Mouse (Mus musculus): ENCODE measurements around the gene Casq2. TPM values are rescaled to one million over a fixed set of nuclear protein-coding genes. Genes with fewer than 3 reads are reported as not detected.

The Casq2 gene
- total RNA-seq, 2 experiments from 2014 or later: 579 to 657 TPM

GRCm38 (mm10) chr3:102190642-102191041 lies 104.4 kb downstream of the Casq2 start:
- DNase-seq (ENCODE audit: low spot score in 2 of 2): no peak

GRCm38 (mm10) chr3:102191575-102191974 lies 105.4 kb downstream of the Casq2 start:
- no peak for DNase-seq (ENCODE audit: low spot score in 2 of 2)

DNA sequence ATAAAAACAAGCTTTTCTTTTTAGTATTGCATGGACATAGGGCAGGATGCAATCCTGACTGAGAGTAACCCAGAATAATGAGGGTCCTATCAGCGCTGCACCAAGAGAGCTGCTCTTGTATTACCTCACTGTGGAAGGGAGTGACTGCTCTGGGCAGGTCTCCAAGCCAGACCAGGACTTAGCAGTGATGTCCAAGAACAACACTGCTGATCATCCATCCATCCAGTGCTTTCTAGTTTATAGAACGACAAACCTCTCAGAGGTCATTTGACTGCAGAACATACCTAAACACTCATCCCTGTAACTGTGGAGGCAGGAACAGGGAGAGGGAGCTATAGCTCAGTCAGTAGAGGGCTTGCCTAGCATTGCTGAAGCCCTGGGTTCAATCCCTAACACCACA lies 106.4 kb downstream of the Casq2 start:
- no peak for DNase-seq (ENCODE audit: low spot score in 2 of 2)

DNA sequence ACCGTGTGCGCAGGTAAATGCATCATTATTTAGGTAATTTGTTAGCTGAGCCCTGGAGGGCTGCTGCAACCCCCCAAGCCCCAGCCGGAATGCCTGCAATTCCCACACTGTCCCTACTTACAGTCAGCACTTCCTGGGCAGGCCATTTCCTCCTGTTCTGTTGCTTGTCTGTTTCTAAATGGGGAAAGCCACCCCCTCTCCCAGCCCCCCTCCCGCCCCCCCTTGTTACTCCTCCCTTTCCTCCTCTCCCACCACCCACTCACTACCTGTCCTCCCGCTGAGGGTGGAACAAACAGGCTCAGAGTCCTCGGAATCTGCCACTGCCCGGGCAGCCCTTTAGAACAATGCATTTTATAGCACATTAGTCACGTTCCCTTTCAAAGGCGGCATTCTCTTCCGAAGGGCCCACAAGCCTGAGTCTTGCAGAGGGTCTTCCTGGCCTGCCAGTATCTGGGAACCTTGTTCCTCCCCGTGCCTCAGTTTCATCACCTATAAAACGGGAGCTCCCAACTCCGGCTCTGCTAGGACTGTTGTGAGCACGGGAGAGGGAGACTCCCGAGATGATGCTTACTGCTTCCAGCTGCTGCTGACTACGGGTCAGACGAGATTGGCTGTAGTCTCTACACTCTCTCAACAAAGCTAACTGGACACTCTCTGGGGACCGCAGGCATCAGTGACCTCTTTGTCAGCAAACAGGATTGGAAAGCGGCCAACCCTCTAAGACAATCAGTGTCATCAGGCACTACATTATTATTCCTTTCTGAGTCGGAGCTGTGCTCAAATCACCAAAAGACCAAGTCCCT lies 107.5 kb downstream of the Casq2 start:
- peak in 1 of 2 experiments; percentile 50 for DNase-seq (ENCODE audit: low spot score in 2 of 2)

DNA sequence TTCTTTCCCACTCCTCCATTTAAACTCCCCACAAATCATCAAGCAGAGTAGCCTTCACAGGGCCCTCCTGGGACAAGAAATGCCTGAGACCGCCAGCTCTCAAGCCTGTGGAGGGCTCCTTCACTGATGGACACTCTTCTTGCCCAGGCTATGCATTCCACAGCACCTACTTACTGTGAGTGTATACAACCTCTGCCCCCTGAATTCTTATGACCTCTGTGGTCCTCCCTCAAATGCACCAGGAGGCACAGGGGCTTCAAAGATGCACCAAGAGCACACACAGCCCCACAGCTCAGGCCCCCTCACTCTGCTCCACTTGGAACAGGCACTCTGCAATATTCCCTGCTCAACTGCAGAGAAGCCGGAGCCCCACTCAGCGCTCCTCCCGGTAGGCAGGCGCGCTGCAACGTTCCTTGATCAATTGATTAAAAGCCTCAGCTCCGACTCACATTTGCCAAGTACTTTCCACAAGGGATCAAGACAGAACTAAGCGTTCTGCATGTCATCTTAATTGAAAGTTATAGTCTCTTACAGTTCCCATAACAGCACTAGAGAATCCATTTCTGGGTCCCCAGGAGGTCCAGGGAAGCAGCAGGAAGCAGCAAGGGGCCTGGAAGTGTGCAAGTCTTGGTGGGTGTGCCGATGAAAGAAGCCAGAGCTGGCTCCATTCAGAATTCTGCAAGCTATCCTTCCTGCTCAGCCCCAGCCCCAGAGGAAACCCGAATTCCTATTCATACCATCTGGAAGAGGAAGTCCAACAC lies 108.3 kb downstream of the Casq2 start:
- DNase-seq (ENCODE audit: low spot score in 2 of 2): peak in 1 of 2 experiments; percentile 37

- DNase-seq (ENCODE audit: low spot score in 2 of 2): no peak
Measured at GRCm38 (mm10) chr3:102195762-102196161, 109.5 kb downstream of the Casq2 start.

Other genes with a start within 250 kb of the Casq2 start
- under 1 TPM; 0.12 to 0.16 TPM for gene Mab21l3, start 237.5 kb upstream of the Casq2 start, total RNA-seq (2021)
- gene Slc22a15, start 162.0 kb upstream of the Casq2 start, total RNA-seq (2021): 1 to 10 TPM; 4.8 to 5.5 TPM
- not detected for gene Nhlh2, start 76.3 kb upstream of the Casq2 start, total RNA-seq (2021)
- gene Vangl1, start 118.3 kb downstream of the Casq2 start, total RNA-seq (2021): 10 to 100 TPM; 19.5 to 24.6 TPM